Mouse (Mus musculus): ENCODE results near the gene Gm20696.

Gm20696 gene

DNA sequence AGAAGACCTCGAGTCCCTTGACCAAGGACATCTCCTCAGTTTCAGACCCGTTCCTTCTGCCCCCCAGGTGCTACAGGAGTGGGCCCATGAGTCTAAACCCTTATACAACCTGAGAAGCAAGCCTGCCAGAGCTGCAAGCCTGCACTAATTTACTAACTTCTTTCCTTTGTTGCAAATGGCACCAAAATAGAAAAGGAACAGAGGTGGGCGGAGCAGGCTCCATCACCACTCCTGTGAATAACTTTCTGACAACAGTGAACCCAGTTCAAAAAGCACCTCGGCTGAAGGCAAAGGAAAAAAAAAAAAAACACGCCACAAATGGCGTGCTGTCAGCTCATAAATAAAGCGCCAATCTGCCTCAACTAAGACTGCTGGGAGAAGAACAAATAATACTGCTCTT is 225.5 kb downstream of the Gm20696 start:
- DNase-seq (ENCODE audit: low spot score in 2 of 2): no peak

DNA sequence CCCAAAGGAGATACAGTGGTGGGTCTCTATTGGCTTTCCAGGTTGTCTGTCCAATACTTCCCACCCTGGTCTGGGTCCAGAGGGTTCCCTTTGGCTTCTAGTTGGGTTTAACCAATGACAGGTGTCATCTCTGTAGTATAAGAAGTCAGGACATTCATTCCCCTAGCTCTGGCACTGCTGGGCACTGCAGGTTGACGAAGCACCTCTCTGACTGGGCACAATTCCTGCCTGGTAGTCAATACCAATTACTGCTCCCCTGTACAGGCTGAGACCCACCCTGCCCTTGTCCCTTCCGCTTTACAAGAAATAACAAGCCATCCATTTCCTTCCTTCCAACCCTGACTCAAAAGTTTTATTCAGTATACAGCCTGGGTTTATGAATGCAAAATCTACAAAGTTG is 226.0 kb downstream of the Gm20696 start:
- DNase-seq (ENCODE audit: low spot score in 2 of 2): no peak

DNA sequence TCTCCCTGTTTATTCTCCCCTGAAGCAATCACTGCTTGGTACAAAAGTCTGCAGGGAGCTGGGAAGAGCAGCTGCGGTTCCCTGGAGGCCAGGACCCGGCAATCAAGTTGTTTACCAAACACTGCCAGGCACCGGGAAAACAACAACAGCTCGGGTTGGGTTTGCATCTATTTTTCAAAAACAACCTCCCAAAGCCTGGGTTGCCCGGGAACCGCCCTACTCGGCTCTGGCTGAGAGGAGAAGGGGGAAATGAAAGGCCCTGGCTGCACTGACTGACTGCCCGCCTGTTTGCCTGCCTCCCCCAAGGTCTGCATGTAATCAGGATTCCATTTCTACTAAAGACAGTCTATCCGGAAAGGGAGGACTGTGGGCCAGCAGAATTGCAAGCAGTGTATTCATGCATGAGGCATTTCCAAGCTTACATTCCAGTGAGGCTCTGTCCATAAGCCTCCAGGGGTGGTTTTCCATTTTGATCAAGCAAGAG is 226.7 kb downstream of the Gm20696 start:
- DNase-seq (ENCODE audit: low spot score in 2 of 2): peak; percentile 33 to 52

DNA sequence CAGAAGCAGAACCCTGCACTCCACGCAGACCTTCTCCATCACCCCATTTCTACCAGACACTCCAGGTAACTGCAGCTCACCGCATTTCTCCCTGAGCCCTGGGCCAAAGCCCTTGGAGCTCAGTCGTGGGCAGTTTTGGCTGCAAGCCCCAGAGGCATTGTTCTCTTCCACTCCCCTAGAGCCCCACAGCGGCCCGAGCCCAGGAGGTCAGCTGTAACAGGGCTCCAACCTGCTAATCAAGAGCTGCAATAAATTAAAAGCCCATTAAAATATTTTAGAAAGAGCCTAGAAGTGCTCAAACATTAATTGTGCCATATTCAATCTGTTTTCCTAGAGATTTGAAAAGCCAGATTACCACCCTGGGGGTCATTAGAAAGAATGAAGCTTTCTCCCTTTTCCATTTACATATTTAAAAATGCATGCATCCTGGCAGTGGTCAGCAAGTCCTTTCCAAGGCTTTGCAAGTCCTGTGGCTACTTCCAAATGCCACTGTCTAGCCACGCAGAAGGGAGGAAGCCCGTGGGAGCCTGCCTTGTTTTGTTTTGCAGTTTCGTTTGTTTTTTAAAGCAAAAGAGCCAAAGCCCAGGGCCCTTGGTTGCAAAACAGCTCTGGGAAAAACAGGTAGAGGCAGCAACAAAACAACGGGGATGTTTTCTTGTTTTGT is 227.3 kb downstream of the Gm20696 start:
- no peak for DNase-seq (ENCODE audit: low spot score in 2 of 2)

DNA sequence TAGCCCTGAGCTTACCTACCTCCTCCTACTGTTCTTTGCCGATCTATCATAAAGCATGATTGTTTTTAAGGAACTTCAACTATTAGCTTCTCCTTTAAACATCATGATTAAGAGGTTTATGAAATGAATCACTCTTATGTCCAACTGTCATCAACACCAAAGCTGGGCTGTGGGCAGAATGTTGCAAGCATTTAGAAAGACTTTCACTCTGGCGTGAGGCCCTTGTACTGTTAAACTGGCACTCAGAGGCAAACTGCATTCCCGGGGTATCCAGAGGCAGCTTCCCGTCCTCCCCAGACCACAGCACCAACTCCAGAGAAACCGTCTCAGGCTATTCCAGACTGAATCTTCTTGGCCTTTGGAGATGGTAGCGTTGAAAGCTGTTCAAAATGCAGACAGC is 230.2 kb downstream of the Gm20696 start:
- DNase-seq (ENCODE audit: low spot score in 2 of 2): no peak

DNA sequence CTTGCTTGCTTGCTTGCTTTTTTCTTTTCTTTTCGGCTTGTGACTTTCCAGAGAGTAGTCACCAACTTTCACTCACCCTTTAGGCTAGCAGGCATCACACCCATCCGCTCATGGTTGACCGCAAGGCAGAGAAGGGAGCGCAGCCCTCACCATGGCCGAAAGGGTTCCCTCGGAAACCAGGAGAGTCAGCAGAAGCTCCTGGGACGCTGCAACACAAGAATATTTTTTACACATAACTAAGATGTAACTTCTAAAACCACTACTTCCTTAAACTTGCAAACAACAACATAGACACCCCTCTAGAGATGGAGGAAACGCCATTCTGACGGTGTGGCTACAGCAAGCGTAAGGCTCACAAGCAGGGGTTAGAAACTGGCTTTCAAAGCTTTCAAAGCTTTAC is 231.5 kb downstream of the Gm20696 start:
- peak; percentile 46 to 51 for DNase-seq (ENCODE audit: low spot score in 2 of 2)

DNA sequence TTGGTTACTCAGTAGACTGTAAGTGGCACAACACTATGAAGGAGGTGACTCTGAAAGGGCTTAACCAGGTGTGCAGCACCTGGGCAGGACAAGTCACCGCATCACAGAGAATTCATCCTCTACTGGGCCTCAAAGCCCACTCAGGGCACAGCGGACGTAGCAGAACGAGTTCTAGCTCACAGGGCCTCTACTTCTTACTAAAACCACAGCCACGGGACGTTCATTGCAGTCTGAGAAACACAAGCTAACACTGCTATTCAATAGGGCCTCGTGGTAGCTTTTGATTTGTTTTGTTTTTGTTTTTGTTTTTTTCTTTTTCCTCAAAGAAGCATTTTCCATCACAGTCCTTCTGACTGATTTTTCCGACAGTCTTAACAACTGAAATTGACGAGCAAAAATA is 233.6 kb downstream of the Gm20696 start:
- no peak for DNase-seq (ENCODE audit: low spot score in 2 of 2)

DNA sequence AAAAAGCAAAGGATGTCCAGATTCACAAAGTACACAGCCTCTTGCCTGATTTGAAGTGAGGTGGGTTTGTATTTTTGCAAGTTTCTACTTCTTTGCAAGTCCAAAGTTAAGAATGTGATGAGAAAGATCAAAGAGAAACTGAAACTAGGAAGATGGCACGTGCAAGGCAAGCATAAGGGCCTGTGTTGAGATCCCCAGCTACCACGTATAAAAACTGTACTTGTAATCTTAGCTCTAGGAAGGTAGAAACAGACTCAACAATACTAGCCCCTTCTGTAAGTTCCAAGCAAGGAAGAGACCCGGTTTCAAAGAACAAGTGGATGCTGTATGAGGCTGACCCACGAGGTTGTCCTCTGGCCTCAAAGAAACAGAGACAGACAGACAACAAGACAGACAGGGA is 234.7 kb downstream of the Gm20696 start:
- DNase-seq (ENCODE audit: low spot score in 2 of 2): no peak

DNA sequence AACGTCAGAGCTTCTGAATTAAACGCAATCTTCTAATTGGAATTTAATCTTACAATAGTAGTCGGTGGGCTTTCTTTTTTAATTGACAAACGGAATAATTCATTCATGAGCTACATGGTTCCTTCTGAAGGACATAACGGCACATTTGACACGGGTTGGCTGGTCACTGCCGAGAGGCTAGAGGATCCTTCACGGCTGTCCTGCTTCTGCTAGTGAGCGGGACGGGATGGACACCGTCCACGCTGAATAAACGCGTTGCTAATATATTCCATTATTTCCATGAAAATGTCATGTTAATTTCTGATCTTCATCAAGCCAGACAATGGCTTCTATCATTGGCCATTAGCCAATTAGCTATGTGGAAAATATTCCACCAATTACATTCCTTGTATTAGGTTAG is 236.0 kb downstream of the Gm20696 start:
- DNase-seq (ENCODE audit: low spot score in 2 of 2): no peak

DNA sequence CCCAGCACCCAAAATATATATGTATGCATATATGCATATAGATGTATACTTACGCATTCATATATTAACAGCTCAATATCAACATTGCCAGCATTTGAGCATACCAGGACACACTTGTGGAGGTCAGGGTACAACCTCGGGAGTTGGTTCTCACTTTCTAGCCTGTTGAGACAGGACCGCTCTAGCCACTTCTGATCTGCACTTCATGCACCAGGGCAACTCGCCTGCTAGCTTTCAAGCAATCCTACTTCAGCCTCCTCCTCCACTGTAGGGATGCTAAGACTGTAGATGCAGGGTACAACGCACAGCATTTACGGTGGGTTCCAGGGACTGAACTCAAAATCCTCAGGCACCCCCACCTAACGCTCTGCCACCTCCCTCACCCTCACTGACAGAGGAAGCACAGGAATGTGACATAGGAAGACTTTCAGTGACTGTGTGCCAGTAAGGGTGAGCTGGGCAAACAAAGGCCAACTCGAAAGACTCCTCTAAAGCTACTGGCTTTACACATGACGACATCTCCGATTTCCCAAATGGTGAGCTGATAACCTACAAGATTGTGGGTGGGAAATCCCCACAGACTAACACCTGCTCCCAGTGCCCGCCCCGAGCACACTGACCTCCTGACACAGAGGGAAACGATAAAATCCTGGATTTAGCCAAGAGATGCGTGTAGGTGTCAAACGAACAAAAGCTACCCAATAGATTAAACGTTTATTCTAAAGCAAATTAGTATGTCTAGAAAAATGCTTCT is 237.0 kb downstream of the Gm20696 start:
- no peak for DNase-seq (ENCODE audit: low spot score in 2 of 2)

DNA sequence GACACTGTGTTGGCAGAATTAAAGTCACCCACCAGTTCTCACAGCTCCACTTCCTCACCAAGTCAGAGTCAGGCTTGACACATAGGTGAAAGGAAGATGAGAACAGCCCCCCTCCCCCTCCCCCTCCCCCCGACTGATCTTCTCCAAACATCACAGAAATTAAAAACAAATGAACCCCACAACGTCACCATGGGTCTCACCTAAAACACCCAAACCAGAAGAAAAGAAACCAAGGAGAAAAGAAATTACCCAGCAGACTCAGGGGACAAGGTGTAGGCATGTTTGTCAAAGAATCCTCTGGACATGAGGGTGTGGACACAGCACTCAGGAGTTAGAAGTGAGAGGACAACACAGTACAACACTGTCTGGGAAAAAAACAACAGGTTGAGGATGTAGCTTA is 237.6 kb downstream of the Gm20696 start:
- no peak for DNase-seq (ENCODE audit: low spot score in 2 of 2)

DNA sequence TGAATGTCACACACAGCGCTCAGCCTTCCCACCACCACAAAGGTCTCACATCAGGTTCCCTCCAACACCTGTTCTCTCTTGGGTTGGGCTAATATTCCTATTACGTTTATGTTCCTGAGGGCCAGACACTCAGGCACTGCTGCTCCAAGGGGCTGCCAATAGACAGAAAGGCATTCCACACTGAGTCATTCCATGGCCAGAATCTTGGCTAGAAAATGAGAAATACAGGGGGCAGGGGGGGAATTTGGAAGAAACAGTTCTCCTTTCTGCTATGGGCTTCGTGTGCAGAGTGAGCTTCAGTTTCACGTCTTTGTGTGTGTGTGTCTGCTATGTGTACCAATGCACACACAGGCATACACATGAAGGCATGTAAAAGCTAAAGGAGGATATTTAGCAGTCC is 239.3 kb downstream of the Gm20696 start:
- DNase-seq (ENCODE audit: low spot score in 2 of 2): no peak

DNA sequence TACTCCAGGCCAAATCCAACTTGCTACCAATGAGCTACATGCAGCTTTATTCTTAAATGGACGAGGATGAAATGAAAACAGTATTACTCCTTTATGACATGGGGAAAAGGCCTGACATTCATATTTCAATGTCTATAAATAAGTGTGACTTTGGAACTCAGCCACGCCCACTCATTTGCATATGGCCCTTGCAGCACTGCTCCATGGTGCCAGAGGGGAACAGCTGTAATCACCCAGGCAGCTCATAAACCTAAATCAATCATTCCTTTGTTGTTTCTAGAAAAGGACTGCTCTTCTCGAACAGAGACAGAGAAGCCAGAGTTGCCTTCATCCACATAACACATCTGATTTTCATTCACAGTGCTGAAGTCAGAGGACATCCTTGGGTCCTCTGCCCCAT is 241.6 kb downstream of the Gm20696 start:
- DNase-seq (ENCODE audit: low spot score in 2 of 2): no peak

DNA sequence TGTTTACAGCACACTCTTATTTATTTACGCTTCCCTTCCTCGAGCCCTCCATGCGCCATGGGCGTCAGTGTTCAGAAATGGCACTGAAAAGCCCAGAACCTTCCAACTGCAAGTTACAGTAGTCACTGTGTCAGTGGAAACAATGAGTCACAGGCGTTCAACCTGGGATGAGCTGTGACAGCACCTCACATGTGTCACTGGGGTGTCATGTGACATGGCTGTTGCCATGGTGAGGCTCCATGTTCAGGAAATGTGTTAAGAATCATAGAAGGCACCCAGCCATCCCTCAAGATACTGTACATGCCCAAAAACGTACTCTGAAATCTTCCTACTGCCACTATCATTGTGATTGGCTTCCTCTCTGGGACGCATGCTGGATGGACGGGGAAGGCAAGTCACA is 245.9 kb downstream of the Gm20696 start:
- DNase-seq (ENCODE audit: low spot score in 2 of 2): no peak

DNA sequence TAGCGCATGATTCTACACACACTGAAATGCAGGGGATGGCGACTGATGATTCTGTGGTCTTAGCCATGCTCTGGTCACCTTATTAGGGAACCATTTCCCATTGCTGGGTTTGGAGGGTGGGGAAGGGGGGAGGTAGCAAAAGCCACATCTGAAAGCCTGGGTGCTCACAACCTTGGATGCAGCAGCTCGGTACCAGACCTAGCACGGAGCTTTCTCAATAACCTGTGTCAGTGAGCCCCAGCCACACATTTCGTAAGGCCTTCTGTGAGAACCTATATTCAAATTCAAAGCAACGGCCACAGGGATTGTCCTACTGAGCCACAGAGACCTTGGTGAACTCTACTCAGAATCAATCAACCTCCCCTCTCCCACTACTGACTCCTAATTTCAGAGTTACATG is 254.0 kb downstream of the Gm20696 start:
- no peak for DNase-seq (ENCODE audit: low spot score in 2 of 2)

DNA sequence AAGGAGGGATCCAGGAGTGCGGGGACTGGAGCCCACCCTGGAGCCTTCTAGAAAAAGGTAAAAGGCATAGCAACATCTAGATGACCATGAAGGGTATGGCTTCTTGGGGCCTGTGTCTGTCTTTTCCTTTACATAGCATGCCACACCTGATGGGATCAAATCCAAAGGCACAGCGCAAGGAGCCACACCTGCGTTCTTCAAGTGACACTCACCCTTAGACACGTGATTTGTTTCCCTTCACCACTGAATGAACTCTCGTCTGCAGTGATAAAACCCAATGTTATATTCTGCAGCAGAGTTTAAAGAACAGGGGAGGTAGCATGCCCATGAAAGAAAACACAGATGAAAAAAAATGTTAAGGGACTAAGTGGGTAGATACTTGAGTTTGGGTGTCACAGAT is 257.0 kb downstream of the Gm20696 start:
- DNase-seq (ENCODE audit: low spot score in 2 of 2): no peak

DNA sequence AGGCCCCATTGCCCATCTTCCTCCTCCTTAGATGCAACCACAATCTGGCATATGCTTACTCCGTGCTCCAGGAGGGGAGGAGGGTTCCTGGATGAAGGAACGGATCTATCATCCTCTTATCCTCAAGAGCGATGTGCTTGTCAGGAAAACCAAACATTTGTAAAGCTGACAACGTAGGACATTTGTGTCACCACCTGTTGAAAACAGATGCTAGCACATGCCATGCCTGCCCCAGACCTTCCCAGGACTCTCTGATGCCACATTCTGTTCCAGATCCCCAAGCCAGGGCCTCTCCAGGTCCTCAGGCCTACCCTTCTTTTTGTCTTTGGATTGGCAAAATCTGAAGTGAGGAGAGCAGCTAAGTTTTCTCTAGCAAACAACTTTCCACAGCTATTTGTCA is 257.7 kb downstream of the Gm20696 start:
- no peak for DNase-seq (ENCODE audit: low spot score in 2 of 2)

DNA sequence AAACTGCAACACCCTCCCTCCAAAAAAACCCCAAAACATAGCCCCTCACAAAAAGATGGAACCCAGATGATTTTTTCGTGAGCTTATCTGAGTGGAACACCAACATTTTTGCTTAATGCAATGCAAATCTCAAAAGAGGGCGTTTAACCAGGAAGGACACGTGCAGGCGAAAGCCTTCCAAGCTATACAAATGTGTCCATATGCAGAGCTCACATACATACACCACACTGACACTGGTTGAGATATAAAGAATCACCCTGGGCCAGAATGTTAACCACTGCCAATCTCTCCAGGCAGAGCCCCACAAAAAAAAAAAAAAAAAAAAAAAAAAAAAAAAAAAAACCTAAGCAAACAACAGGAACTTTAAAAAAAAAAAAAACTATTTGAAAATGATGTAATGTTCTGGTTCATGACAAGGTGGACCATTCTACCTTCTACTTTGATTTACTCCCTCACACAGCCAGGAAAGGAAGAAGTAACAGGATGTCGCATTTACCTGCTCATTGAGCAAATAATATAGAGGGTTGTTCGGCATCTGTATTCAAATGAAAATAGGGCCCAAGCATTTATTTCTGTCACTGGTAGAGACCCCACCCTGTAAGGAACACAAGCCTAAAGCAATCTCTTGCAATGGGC is 262.7 kb downstream of the Gm20696 start:
- DNase-seq (ENCODE audit: low spot score in 2 of 2): no peak

DNA sequence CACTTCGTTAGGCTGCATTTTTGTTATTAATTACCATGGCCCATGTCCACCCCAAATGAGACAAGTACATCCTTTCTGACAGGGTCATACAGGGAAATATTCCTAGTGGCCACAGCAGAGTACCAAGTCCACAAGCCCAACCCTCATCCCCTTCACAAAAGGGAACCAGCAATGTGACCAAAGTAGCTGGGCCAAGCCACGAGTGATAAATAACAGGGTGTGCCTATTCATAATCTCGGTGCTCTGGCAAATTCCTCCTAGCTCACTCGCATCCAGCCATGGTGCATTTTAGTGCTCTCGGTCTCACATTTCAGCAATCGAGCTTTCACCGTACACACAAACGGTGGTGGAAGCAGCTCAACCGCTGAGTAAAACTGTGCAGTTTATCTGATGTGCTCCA is 263.7 kb downstream of the Gm20696 start:
- DNase-seq (ENCODE audit: low spot score in 2 of 2): no peak

DNA sequence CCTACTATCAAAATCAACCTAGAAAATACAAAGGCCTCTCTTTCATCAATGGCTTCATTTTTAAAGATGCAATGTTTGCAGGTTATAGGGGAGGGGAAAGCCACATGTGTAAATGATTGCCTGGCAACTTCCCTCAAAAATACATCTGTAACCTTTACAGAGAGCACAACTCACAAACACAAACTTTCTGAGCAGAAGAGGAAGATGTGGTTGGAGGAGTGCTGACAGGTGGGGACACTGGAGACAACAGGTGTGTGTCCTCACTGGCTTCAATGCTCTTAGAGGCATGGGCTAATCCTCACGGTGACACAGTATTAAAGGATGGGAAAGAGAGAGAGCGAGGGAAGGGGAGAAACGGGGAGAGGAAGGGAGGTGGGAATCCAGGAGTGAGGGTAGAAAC is 264.2 kb downstream of the Gm20696 start:
- DNase-seq (ENCODE audit: low spot score in 2 of 2): no peak

DNA sequence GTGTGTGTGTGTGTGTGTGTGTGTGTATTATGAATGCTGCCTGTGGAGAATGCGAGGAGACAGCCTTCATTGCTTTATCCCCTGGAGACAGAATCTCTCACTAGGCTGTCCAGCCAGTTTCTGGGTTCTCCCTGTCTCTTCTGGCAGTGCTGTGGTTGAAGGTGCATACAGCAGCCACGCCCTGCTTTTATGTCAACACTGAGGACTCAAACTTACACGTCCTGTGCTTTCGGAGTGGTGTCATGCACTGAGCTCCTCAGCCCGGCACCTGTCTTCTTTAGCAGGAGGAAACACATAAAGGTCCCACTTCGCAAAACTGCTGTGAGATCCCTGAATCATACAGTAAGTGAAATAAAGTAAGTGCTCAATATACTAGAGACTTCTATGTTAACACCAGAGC is 264.8 kb downstream of the Gm20696 start:
- no peak for DNase-seq (ENCODE audit: low spot score in 2 of 2)

DNA sequence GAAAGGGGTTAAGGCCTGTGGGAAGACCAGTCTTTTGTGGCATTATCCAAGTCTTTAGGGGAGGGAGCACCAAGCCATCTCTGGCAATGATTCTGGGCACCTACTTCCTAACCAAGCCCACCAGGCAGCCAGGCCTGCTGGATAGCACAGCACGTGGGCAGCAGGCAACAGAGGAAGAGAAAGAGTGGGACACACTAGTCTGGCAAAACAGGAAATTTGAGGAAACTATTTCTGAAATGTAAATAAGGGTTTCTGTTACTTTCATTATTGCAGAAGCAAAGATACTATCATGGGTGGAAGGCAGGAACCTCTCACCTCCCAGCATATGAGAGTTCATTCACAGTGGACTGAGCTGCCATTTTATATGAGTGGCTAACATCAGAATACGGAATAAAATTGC is 265.4 kb downstream of the Gm20696 start:
- no peak for DNase-seq (ENCODE audit: low spot score in 2 of 2)

DNA sequence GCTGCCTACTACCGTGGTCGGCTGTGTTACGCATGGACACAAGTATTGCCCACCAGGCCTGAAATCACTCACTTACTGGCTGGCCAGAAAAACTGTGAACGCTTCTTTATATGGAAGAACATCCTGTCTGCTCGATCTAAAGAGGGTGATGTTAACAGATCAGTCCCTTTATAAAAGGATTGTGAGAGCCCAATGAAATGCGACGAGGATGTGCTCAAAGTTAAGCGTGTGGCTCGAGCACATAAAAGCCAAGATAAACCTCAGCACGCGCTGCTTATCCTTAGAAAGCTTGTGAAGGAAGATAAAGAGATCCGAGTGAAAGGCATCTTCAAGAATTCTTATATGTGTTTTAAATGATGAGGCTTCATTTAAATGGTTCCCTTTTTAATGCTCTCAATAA is 270.9 kb downstream of the Gm20696 start:
- no peak for DNase-seq (ENCODE audit: low spot score in 2 of 2)
